Mouse (Mus musculus) heart, embryonic 12.5 days (tissue): ENCODE data around the gene Fbxo44. TPM values are rescaled to one million over a fixed set of nuclear protein-coding genes. Genes with fewer than 3 reads are reported as not detected.

Experiments used
- ATAC-seq: fragments of 200-750 bp; cut with Nextera tagmentation; 2 replicates; pipeline ENCODE4 v1.8.0; 2017; ENCODE audit warnings: moderate TSS enrichment, moderate library complexity; ENCODE audit not compliant: insufficient number of reproducible peaks, low FRiP score
- H3K27ac ChIP-seq: fragments of 300-500 bp; sonication (generic); 2 replicates; pipeline ENCODE4 v1.5.1; 2016; ENCODE audit warnings: mild to moderate bottlenecking, moderate library complexity; ENCODE audit not compliant: poor library complexity, severe bottlenecking
- H3K27me3 ChIP-seq: fragments of 300-500 bp; sonication (generic); replicated peaks from 2 replicates; pipeline ENCODE4 v1.6.1; 2016; ENCODE audit warnings: mild to moderate bottlenecking, moderate library complexity
- H3K36me3 ChIP-seq: fragments of 300-500 bp; sonication (generic); 2 replicates; pipeline ENCODE4 v1.6.1; 2016; ENCODE audit warnings: mild to moderate bottlenecking, moderate library complexity
- H3K4me1 ChIP-seq: fragments of 300-500 bp; sonication (generic); replicated peaks from 2 replicates; pipeline ENCODE4 v1.6.1; 2016; ENCODE audit warnings: mild to moderate bottlenecking
- H3K4me2 ChIP-seq: fragments of 300-500 bp; sonication (generic); 2 replicates; pipeline ENCODE4 v1.6.1; 2016; ENCODE audit warnings: mild to moderate bottlenecking, moderate library complexity
- H3K4me3 ChIP-seq: fragments of 300-500 bp; sonication (generic); 2 replicates; pipeline ENCODE4 v1.5.1; 2016; ENCODE audit warnings: mild to moderate bottlenecking
- H3K9ac ChIP-seq: fragments of 300-500 bp; sonication (generic); 2 replicates; pipeline ENCODE4 v1.6.1; 2016; ENCODE audit warnings: mild to moderate bottlenecking, moderate library complexity
- H3K9me3 ChIP-seq: fragments of 300-500 bp; sonication (generic); replicated peaks from 2 replicates; pipeline ENCODE4 v1.6.1; 2016; ENCODE audit warnings: mild to moderate bottlenecking, moderate library complexity
- WGBS: fragments of 180-500 bp; shearing (Covaris S2); methylation state at CpG from one replicate; pipeline ENCODE4 v1.1.7; 2016; 5-methylcytosine and 5-hydroxymethylcytosine counted together
- polyA plus RNA-seq: library from polyadenylated mRNA; unstranded; fragments of >200 nt; fragmentation: Nextera tagmentation; extraction: Ambion mirVana; gene quantifications from 2 replicates; pipeline ENCODE4 v1.2.1, GENCODE M21; 2016

The Fbxo44 gene
- polyA plus RNA-seq, 1 experiment from 2014 or later: 25.1 TPM

DNA sequence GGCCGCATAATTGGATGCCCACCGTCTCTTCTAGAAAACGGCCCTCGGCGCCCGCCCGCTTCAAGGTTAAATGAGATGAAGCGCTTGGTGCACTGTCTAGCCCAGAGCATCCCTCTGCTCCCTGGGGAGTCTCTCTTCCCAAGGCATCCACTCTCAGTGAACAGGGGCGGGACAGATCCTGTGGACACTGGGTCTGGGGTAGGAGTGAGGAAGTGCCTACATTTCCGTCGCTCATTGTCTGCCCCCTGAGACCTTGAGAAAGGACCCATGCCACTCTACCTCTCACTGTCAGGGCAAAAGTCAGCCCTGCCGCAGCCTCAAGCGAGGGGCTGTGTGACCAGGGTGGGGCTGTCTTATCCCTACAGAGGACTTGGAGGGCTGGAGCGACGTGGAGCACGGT is 4.2 kb upstream of the Fbxo44 start:
- no peak for ATAC-seq
- peaks cover 84% of the 10 kb centered on the region for H3K27me3 ChIP-seq
- peaks cover 31% of the 10 kb centered on the region for H3K4me1 ChIP-seq
- peak overlapping the region; percentile 45 for H3K4me3 ChIP-seq
- H3K4me2 ChIP-seq: peak overlapping the region; percentile 71
- H3K27ac ChIP-seq: no peak overlapping the region
- no peak overlapping the region for H3K9ac ChIP-seq
- H3K9me3 ChIP-seq: no peaks in the 10 kb centered on the region
- 4% methylated on average over 16 of the region's 16 CpGs for WGBS
- H3K36me3 ChIP-seq: no peaks in the 10 kb centered on the region

DNA sequence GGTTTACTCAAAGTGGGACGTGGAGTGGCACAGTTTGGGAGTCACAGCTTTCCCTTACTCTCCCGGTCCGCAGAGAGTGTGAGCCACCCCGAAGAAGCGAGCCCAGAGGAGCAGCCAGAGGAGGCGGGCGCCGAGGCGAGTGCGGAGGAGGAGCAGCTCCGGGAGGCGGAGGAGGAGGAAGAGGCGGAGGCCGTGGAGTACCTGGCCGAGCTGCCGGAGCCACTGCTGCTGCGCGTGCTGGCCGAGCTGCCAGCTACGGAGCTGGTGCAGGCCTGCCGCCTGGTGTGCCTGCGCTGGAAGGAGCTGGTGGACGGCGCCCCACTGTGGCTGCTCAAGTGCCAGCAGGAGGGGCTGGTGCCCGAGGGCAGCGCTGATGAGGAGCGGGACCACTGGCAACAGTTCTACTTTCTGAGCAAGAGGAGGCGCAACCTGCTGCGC is 3.7 kb upstream of the Fbxo44 start:
- whole genome bisulfite sequencing: 1% methylated on average over 28 of the region's 29 CpGs
- peaks cover 34% of the 10 kb centered on the region for H3K4me1 ChIP-seq
- peak overlapping the region; percentile 71 for H3K4me2 ChIP-seq
- ATAC-seq: no peak
- H3K9ac ChIP-seq: peak overlapping the region; percentile 37; the same call in 1 of the 2 replicates
- no peaks in the 10 kb centered on the region for H3K36me3 ChIP-seq
- H3K4me3 ChIP-seq: peak overlapping the region; percentile 45
- no peak overlapping the region for H3K27ac ChIP-seq
- no peaks in the 10 kb centered on the region for H3K9me3 ChIP-seq
- H3K27me3 ChIP-seq: peaks cover 82% of the 10 kb centered on the region

DNA sequence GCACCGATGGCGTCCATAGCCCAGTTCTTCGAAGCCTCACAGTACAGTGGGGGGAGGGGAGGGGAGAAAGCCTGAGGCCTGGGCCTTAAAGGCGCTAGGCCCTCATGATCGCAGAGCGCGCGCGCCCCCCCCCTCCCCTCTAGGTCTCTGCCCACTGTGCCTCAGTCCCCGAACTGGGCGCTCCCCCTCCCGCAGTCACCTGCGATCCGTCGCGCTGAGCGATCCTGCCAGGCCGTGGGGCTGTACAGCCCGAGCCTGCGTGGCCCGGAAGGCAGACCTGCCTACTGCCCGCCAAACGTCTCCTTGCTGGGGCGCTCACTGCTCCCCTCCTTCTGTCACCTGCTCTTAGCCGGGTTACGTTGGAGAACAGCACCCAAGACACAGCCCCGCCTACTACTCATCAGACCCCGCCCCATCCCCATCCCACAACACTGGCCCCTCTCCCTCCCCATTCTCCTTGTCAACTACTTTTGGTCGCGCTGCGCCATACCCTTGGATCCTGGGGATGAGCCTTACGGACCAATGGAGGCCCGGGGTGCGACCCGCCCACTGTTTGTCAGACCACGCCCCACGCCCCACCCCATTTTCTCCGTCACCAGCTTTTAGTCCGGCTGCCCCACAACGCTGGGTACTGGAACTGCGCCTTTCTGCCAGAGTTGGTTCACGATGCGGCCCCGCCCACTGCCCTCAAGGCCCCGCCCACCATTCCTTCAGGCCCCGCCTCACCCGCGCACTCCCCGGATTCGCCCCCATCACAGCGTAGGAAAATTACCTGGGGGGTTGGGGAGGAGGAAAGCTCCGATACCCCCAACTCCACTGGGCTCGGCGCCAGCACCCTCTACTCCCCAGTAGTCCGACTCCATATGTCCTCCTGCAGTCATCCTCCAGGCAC is 492 bp downstream of the Fbxo44 start:
- Histone ChIP-seq H3K9ac (peak overlapping the region; percentile 87), H3K4me2 (peak overlapping the region; percentile 98), H3K4me3 (peak overlapping the region; percentile 79), H3K4me1 (peaks cover 33% of the 10 kb centered on the region), H3K36me3 (peaks cover 26% of the 10 kb centered on the region), H3K9me3 (no peaks in the 10 kb centered on the region), H3K27ac (peak overlapping the region; percentile 73), H3K27me3 (peaks cover 49% of the 10 kb centered on the region)
- under 1% methylated on average over 51 of the region's 55 CpGs for WGBS
- peak; percentile 92 for ATAC-seq

DNA sequence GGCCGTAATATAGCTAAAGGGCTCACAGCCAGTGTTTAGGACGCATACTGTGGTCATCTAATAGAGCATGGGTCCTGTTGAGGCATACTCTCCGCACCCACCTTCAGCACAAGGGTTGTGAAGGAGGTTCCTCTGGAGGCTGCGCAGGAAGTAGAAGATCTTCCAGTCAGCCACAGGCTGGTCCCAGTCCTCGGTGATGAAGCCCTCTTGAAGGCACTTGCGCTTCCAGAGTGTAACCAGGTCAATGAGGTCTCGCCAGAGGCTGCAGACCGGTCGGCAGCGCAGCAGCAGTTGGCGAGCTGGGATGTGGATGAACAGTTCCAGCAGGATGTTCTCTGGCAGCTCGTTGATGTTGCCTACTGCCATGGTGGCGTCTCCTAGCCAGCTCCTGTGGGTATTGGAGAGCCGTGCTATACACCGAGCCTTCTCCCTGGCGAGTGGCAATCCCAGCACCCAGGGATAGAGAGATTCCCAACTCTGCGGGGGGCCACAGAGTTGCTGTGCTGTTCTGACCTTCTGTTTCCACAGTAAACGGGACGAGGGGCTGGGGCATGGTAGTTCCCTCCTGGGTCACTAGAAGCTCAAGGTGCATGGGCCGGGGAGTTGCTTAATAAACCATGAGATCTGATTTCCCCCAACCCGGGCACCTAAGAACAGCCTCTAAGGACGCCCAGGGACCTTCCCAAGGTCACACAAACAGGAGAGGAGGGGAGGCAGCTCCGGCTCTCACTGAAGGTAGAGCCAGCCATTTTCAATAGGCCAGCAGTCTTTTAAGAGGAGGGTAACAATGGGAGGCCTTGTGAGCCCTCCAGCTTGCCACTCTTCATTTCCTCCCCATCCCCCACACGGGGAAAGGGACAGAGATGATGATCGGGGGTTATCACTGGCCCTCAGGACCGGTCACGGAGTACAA is 1.6 kb downstream of the Fbxo44 start:
- H3K9ac ChIP-seq: peak overlapping the region; percentile 87
- peak overlapping the region; percentile 98 for H3K4me2 ChIP-seq
- H3K9me3 ChIP-seq: no peaks in the 10 kb centered on the region
- H3K27ac ChIP-seq: peak overlapping the region; percentile 73
- WGBS: 25% methylated on average over 27 of the region's 27 CpGs
- H3K4me1 ChIP-seq: peaks cover 24% of the 10 kb centered on the region
- peaks cover 38% of the 10 kb centered on the region for H3K27me3 ChIP-seq
- H3K4me3 ChIP-seq: peak overlapping the region; percentile 79
- peaks cover 32% of the 10 kb centered on the region for H3K36me3 ChIP-seq
- ATAC-seq: no peak

GRCm38 (mm10) chr4:148154982-148155381 is 5.3 kb downstream of the Fbxo44 start:
- 58% methylated on average over 3 of the region's 3 CpGs for WGBS
- H3K9me3 ChIP-seq: no peaks in the 10 kb centered on the region
- H3K4me2 ChIP-seq: no peak overlapping the region
- peaks cover 38% of the 10 kb centered on the region for H3K36me3 ChIP-seq
- peaks cover under 1% of the 10 kb centered on the region for H3K27me3 ChIP-seq
- ATAC-seq: no peak
- peaks cover 19% of the 10 kb centered on the region; the same call in 1 of the 2 replicates for H3K4me1 ChIP-seq
- no peak overlapping the region for H3K4me3 ChIP-seq
- H3K27ac ChIP-seq: no peak overlapping the region
- no peak overlapping the region for H3K9ac ChIP-seq

- H3K4me3 ChIP-seq: no peak overlapping the region
- WGBS: 86% methylated on average over 4 of the region's 4 CpGs
- ATAC-seq: no peak
Observed at GRCm38 (mm10) chr4:148154006-148154405, 6.3 kb downstream of the Fbxo44 start.

GRCm38 (mm10) chr4:148152547-148152946 is 7.7 kb downstream of the Fbxo44 start:
- ATAC-seq: no peak
- Histone ChIP-seq H3K36me3 (peaks cover 37% of the 10 kb centered on the region), H3K9ac (no peak overlapping the region), H3K27me3 (no peaks in the 10 kb centered on the region), H3K27ac (no peak overlapping the region), H3K4me1 (peaks cover 12% of the 10 kb centered on the region), H3K9me3 (no peaks in the 10 kb centered on the region), H3K4me3 (no peak overlapping the region), H3K4me2 (no peak overlapping the region)
- 83% methylated on average over 5 of the region's 5 CpGs for WGBS

More at GRCm38 (mm10) chr4:148154006-148154405, 6.3 kb downstream of the Fbxo44 start:
- no peak overlapping the region for H3K27ac ChIP-seq
- no peak overlapping the region for H3K9ac ChIP-seq
- H3K36me3 ChIP-seq: peaks cover 38% of the 10 kb centered on the region
- H3K4me1 ChIP-seq: peaks cover 21% of the 10 kb centered on the region
- no peaks in the 10 kb centered on the region for H3K27me3 ChIP-seq
- H3K4me2 ChIP-seq: no peak overlapping the region
- no peaks in the 10 kb centered on the region for H3K9me3 ChIP-seq

DNA sequence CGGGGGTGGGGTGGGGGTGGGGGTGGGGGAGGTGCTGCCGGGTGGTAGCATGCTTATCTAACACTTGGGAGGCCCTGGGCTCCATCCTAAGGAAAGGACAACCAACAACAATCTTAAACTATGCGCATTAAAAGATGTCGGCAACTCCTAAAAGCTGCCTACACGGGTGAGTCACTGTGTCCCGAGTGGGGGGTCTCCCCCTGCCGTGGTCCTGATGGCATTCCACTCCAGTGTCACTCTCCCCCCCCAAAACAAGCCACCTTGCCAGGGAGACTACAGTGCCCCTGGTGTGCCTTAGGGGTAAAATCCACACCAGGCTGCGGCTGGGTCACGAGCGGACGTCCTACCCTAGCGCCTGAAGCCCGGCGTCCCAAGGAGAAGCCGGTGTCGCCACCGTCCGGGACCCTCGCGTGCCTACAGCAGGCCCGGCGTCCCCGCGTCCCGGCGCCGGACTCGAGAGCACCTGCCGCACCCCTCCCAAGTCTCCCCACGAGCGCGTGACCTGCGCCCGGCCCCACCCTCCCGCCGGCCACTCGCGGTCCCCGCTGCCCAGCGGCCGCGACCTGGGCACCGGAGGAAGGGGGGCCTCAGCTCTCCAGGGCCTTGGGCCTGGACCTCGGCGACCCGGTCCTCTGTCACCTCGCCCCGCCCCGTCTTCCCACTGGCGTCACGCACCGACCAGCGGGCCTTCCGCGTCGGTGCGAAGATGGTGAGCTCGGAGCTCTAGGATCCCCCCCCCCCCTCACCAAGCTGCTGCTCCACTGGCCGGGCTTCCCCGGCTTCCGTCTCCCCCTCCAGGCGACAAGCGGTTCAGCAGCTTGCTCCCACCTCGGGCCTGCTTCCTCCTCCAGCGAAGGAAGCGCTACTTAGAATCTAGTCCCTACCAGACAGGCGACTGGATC is 8.8 kb downstream of the Fbxo44 start, which contains the start of gene Fbxo6:
Gene Fbxo6, minus strand, starts transcription at position 874 of the 902 bp plus-strand sequence.
- Histone ChIP-seq H3K9ac (peak within 1 kb of the TSS; percentile 82), H3K27ac (peak within 1 kb of the TSS; percentile 83), H3K4me3 (peak within 1 kb of the TSS; percentile 65), H3K9me3 (no peaks in the 10 kb centered on the region), H3K36me3 (peaks cover 34% of the 10 kb centered on the region), H3K4me2 (peak within 1 kb of the TSS; percentile 91), H3K4me1 (peaks cover 12% of the 10 kb centered on the region), H3K27me3 (no peaks in the 10 kb centered on the region)
- WGBS: under 1% methylated on average over 57 of the region's 67 CpGs
- peak; percentile 89 for ATAC-seq

GRCm38 (mm10) chr4:148150953-148151266 is 9.4 kb downstream of the Fbxo44 start:
- peak overlapping the region; percentile 82 for H3K9ac ChIP-seq
- 31% methylated on average over 3 of the region's 3 CpGs for WGBS
- no peak for ATAC-seq

GRCm38 (mm10) chr4:148150242-148150641 is 10.0 kb downstream of the Fbxo44 start:
- no peak for ATAC-seq
- Histone ChIP-seq H3K36me3 (peaks cover 35% of the 10 kb centered on the region), H3K27me3 (no peaks in the 10 kb centered on the region), H3K27ac (no peak overlapping the region), H3K4me3 (peak overlapping the region; percentile 8), H3K9ac (0 out of 2 replicates have a peak overlapping the region, but pooled peaks have one; percentile 3), H3K4me2 (peak overlapping the region; percentile 91), H3K4me1 (peaks cover 12% of the 10 kb centered on the region), H3K9me3 (no peaks in the 10 kb centered on the region)
- WGBS: 52% methylated on average over 7 of the region's 7 CpGs

More at GRCm38 (mm10) chr4:148150953-148151266, 9.4 kb downstream of the Fbxo44 start:
- H3K4me3 ChIP-seq: peak overlapping the region; percentile 65
- H3K27me3 ChIP-seq: no peaks in the 10 kb centered on the region
- no peaks in the 10 kb centered on the region for H3K9me3 ChIP-seq
- H3K4me1 ChIP-seq: peaks cover 12% of the 10 kb centered on the region
- H3K4me2 ChIP-seq: peak overlapping the region; percentile 91
- H3K36me3 ChIP-seq: peaks cover 35% of the 10 kb centered on the region
- H3K27ac ChIP-seq: peak overlapping the region; percentile 83
